Mouse (Mus musculus) erythroblast, embryonic 14.5 days (primary cell): Measurements from ENCODE around the gene Serpinb6b. TPM values are rescaled to one million over a fixed set of nuclear protein-coding genes. Genes with fewer than 3 reads are reported as not detected.
"Not testable (repeated sequence)": the region's sequence is repeated elsewhere in the genome, so short reads cannot be mapped to it uniquely, and the experiment has no call there.

Source experiments
- H3K27me3 ChIP-seq: 2 replicates; pipeline ENCODE4 v1.6.1; 2012; ENCODE audit warnings: inconsistent platforms; ENCODE audit not compliant: control insufficient read depth
- H3K36me3 ChIP-seq: 2 replicates; pipeline ENCODE4 v1.6.1; 2012; ENCODE audit warnings: mild to moderate bottlenecking, inconsistent platforms; ENCODE audit not compliant: control insufficient read depth
- H3K4me1 ChIP-seq: 2 replicates; pipeline ENCODE4 v1.6.1; 2012; ENCODE audit warnings: inconsistent platforms; ENCODE audit not compliant: control insufficient read depth
- H3K4me3 ChIP-seq: replicated peaks from 2 replicates; pipeline ENCODE3; 2012; ENCODE audit warnings: moderate library complexity, mild to moderate bottlenecking, inconsistent platforms
- H3K9me3 ChIP-seq: 2 replicates; pipeline ENCODE4 v1.6.1; 2012; ENCODE audit warnings: low read length, inconsistent platforms, mixed read lengths; ENCODE audit not compliant: control insufficient read depth
- GATA1 ChIP-seq: IDR thresholded peaks from 2 replicates; pipeline ENCODE4 v1.6.1; 2012; ENCODE audit warnings: low read length, inconsistent platforms, mixed read lengths
- TAL1 ChIP-seq: IDR thresholded peaks from 3 replicates; pipeline ENCODE4 v1.6.1; 2012; ENCODE audit warnings: low read length, inconsistent platforms, mixed read lengths
- polyA plus RNA-seq: library from polyadenylated mRNA; stranded (reverse); fragments of >175 nt; gene quantifications from 2 replicates; pipeline ENCODE4 v1.2.3, GENCODE M21; 2012

Serpinb6b gene
- polyA plus RNA-seq, 1 experiment, result 0.09 TPM

- TF ChIP-seq TAL1 (no peak), GATA1 (no peak)
- Histone ChIP-seq H3K4me3 (no peak overlapping the region), H3K9me3 (no peaks in the 10 kb centered on the region)
These were observed 8.5 kb upstream of the Serpinb6b start for GRCm38 (mm10) chr13:32956537-32956936.

GRCm38 (mm10) chr13:32957917-32958316 lies 7.1 kb upstream of the Serpinb6b start:
- Histone ChIP-seq H3K27me3 (peaks cover 2% of the 10 kb centered on the region; the same call in 1 of the 2 replicates), H3K4me1 (peaks cover 8% of the 10 kb centered on the region), H3K4me3 (no peak overlapping the region), H3K9me3 (no peaks in the 10 kb centered on the region), H3K36me3 (no peaks in the 10 kb centered on the region)
- TF ChIP-seq TAL1 (no peak), GATA1 (no peak)

More at GRCm38 (mm10) chr13:32956537-32956936, 8.5 kb upstream of the Serpinb6b start:
- Histone ChIP-seq H3K4me1 (no peaks in the 10 kb centered on the region), H3K36me3 (no peaks in the 10 kb centered on the region), H3K27me3 (peaks cover 2% of the 10 kb centered on the region; the same call in 1 of the 2 replicates)

GRCm38 (mm10) chr13:32958521-32958920 lies 6.5 kb upstream of the Serpinb6b start:
- H3K36me3 ChIP-seq, H3K27me3 ChIP-seq, H3K9me3 ChIP-seq, H3K4me3 ChIP-seq: not testable (repeated sequence)
- peaks cover 12% of the 10 kb centered on the region for H3K4me1 ChIP-seq

- TF ChIP-seq TAL1 (no peak), GATA1 (no peak)
- Histone ChIP-seq H3K9me3 (no peaks in the 10 kb centered on the region), H3K36me3 (no peaks in the 10 kb centered on the region), H3K27me3 (peaks cover 2% of the 10 kb centered on the region; the same call in 1 of the 2 replicates), H3K4me3 (no peak overlapping the region), H3K4me1 (peaks cover 63% of the 10 kb centered on the region)
These were observed 837 bp upstream of the Serpinb6b start for GRCm38 (mm10) chr13:32963990-32964753.

GRCm38 (mm10) chr13:32966116-32966515 lies 1.1 kb downstream of the Serpinb6b start:
- Histone ChIP-seq H3K9me3 (peaks cover 3% of the 10 kb centered on the region; the same call in 1 of the 2 replicates), H3K4me1 (peaks cover 83% of the 10 kb centered on the region), H3K27me3 (no peaks in the 10 kb centered on the region), H3K4me3 (peak overlapping the region; percentile 57), H3K36me3 (peaks cover 14% of the 10 kb centered on the region)
- no peak for TF ChIP-seq GATA1
- no peak for TF ChIP-seq TAL1

- H3K4me1 ChIP-seq, result peaks cover 90% of the 10 kb centered on the region
- TF ChIP-seq TAL1, result no peak
- TF ChIP-seq GATA1, result no peak
- peaks cover 25% of the 10 kb centered on the region for H3K36me3 ChIP-seq
- peaks cover 3% of the 10 kb centered on the region; the same call in 1 of the 2 replicates for H3K9me3 ChIP-seq
- H3K27me3 ChIP-seq, result no peaks in the 10 kb centered on the region
- H3K4me3 ChIP-seq, result no peak overlapping the region
These were observed 2.2 kb downstream of the Serpinb6b start for GRCm38 (mm10) chr13:32967233-32967632.

- Histone ChIP-seq H3K36me3 (peaks cover 29% of the 10 kb centered on the region), H3K9me3 (peaks cover 3% of the 10 kb centered on the region; the same call in 1 of the 2 replicates), H3K4me1 (peaks cover 83% of the 10 kb centered on the region), H3K4me3 (peak overlapping the region; percentile 65), H3K27me3 (no peaks in the 10 kb centered on the region)
- TF ChIP-seq GATA1, result peak; percentile 94
- peak; percentile 94 for TF ChIP-seq TAL1
These were observed 3.5 kb downstream of the Serpinb6b start for GRCm38 (mm10) chr13:32968353-32968984.

GRCm38 (mm10) chr13:32968996-32969640 lies 4.1 kb downstream of the Serpinb6b start:
- Histone ChIP-seq H3K36me3 (peaks cover 34% of the 10 kb centered on the region), H3K4me3 (peak overlapping the region; percentile 65), H3K9me3 (peaks cover 3% of the 10 kb centered on the region; the same call in 1 of the 2 replicates), H3K4me1 (peaks cover 84% of the 10 kb centered on the region), H3K27me3 (no peaks in the 10 kb centered on the region)
- TF ChIP-seq GATA1, result no peak
- no peak for TF ChIP-seq TAL1

- peaks cover 3% of the 10 kb centered on the region; the same call in 1 of the 2 replicates for H3K9me3 ChIP-seq
- H3K4me3 ChIP-seq, result peak overlapping the region; percentile 65
- TF ChIP-seq TAL1, result no peak
- H3K27me3 ChIP-seq, result no peaks in the 10 kb centered on the region
- H3K36me3 ChIP-seq, result peaks cover 38% of the 10 kb centered on the region
- H3K4me1 ChIP-seq, result peaks cover 82% of the 10 kb centered on the region
These were observed 4.6 kb downstream of the Serpinb6b start for GRCm38 (mm10) chr13:32969641-32970040.
